Mouse (Mus musculus) neural tube, embryonic 14.5 days (tissue): ENCODE results near the gene Sec31a. TPM values are rescaled to one million over a fixed set of nuclear protein-coding genes. Genes with fewer than 3 reads are reported as not detected.

Experiments used
- ATAC-seq: fragments of 200-750 bp; cut with Nextera tagmentation; 2 replicates; pipeline ENCODE4 v1.8.0; 2017; ENCODE audit warnings: low read depth, mild to moderate bottlenecking, moderate TSS enrichment, moderate library complexity
- H3K27ac ChIP-seq: fragments of 300-500 bp; sonication (generic); 2 replicates; pipeline ENCODE4 v1.5.1; 2014; ENCODE audit warnings: low read depth, mild to moderate bottlenecking, control low read depth, low read length, moderate library complexity, mixed read lengths
- H3K27me3 ChIP-seq: fragments of 300-500 bp; sonication (generic); 2 replicates; pipeline ENCODE4 v1.6.1; 2014; ENCODE audit warnings: low read length; ENCODE audit not compliant: control insufficient read depth, insufficient read depth
- H3K36me3 ChIP-seq: fragments of 300-500 bp; sonication (generic); 2 replicates; pipeline ENCODE4 v1.6.1; 2014; ENCODE audit warnings: low read length, mixed read lengths; ENCODE audit not compliant: control insufficient read depth, insufficient read depth
- H3K4me1 ChIP-seq: fragments of 300-500 bp; sonication (generic); 2 replicates; pipeline ENCODE4 v1.6.1; 2014; ENCODE audit warnings: low read length; ENCODE audit not compliant: control insufficient read depth, insufficient read depth
- H3K4me2 ChIP-seq: fragments of 300-500 bp; sonication (generic); 2 replicates; pipeline ENCODE4 v1.6.1; 2014; ENCODE audit warnings: mild to moderate bottlenecking, low read depth, low read length, control low read depth
- H3K4me3 ChIP-seq: fragments of 300-500 bp; sonication (generic); 2 replicates; pipeline ENCODE4 v1.5.1; 2014; ENCODE audit warnings: low read depth, low read length, control low read depth, mixed read lengths
- H3K9ac ChIP-seq: fragments of 300-500 bp; sonication (generic); replicated peaks from 2 replicates; pipeline ENCODE4 v1.6.1; 2014; ENCODE audit warnings: low read depth, mild to moderate bottlenecking, control low read depth, low read length, mixed read lengths
- H3K9me3 ChIP-seq: fragments of 300-500 bp; sonication (generic); 2 replicates; pipeline ENCODE4 v1.6.1; 2016; ENCODE audit warnings: low read length; ENCODE audit not compliant: control insufficient read depth
- WGBS: fragments of 180-500 bp; shearing (Covaris S2); extraction: QIAGEN DNeasy Blood & Tissue Kit; methylation state at CpG from one replicate; pipeline ENCODE4 v1.1.7; 2014; 5-methylcytosine and 5-hydroxymethylcytosine counted together
- polyA plus RNA-seq: library from polyadenylated mRNA; unstranded; fragments of >200 nt; fragmentation: Nextera tagmentation; extraction: Ambion mirVana; gene quantifications from 2 replicates; pipeline ENCODE4 v1.2.1, GENCODE M21; 2014

Gene Sec31a
- polyA plus RNA-seq, 1 experiment from 2014 or later: 90.2 TPM

DNA sequence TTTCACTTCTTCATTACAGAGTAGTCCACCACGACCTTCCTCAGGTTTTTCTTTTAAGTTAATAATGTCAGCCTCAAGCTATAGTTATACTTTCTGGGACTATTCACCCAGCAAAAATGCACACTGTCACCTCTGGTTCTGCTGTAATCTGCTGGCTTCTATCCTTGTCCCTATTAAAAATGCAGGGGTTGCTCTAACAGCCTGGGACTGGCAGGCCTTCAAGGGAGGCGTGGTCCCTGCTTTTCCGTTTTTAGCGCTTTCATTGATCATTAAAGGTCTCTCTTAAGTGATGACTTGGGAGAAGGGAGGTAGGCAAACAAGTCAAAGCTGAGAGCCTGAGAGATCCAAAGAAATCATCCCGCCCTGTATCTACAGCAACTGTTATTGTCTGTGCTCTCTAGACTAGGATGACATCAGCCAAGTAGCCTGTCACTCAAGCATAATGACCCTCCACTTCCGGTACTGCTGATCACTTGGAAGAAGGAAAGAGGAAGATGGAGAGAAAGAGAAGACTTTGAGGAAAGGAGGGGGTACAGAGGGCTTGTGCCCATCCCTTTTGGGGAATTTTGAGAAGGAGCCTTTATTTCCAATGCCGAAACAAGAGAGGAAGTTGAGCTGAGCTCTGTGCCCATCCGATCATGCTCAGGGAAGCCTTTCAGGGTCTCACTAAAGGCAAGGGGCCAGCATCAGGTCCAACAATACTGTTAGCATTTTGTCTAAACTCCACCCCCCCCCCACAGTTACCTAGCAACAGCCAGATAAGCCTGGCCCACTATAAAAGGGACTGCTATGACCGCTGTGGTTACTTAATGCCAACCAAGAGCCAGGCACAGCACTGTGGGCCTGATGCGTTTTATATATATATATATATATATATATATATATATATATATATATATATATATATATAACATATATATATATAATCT, 66.5 kb downstream of the Sec31a start:
- 60% methylated on average over 10 of the region's 10 CpGs for WGBS

DNA sequence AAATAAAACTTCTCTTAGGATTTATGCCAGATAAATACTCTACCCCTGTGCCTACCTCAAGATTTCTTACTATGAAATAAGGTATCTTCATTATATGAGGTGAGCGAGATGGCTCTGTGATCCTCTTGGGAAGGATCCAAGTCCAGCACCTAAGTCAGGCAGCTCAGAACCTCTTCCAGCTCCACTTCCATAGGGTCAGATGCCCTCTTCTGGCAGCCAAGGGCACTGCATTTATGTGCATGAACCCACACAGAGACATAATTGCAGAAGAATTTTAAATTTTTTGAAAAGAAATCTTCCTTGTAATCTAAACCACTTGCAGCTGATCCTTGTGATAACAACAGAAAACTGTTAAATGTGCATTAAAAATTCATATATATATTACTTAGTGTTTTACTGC, 70.9 kb downstream of the Sec31a start:
- Histone ChIP-seq H3K4me2 (no peak overlapping the region), H3K9me3 (no peaks in the 10 kb centered on the region), H3K9ac (no peak overlapping the region), H3K4me1 (no peaks in the 10 kb centered on the region), H3K27me3 (no peaks in the 10 kb centered on the region), H3K4me3 (no peak overlapping the region), H3K27ac (no peak overlapping the region), H3K36me3 (no peaks in the 10 kb centered on the region)
- ATAC-seq: no peak
- 92% methylated on average over 1 of the region's 1 CpGs for WGBS

More for the DNA sequence above, 66.5 kb downstream of the Sec31a start:
- H3K4me1 ChIP-seq: no peaks in the 10 kb centered on the region
- no peak overlapping the region for H3K4me3 ChIP-seq
- no peaks in the 10 kb centered on the region for H3K9me3 ChIP-seq
- H3K27ac ChIP-seq: no peak overlapping the region
- ATAC-seq: peak; percentile 61; the same call in 1 of the 2 replicates
- H3K27me3 ChIP-seq: no peaks in the 10 kb centered on the region
- H3K9ac ChIP-seq: no peak overlapping the region
- H3K36me3 ChIP-seq: no peaks in the 10 kb centered on the region
- H3K4me2 ChIP-seq: no peak overlapping the region

DNA sequence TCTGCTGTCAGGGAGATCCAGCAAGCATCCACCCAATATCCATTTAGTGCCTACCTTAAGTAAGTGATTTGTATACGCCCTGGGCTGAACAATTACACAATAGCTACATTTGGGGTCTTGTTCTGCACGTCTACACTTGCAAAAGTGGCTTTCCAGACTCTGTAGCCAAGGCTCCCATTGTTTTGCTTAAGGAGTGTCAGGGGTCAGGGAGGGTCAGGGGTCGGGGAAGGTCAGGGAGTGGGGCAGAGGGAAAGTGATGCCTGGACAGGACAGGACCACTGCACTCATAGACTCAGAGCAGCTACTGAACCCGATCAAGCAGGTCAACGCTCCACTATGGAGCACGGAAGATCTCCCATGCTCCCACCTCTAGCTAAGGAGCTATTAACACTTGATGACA, 72.9 kb downstream of the Sec31a start:
- ATAC-seq: no peak
- no peaks in the 10 kb centered on the region for H3K36me3 ChIP-seq
- no peaks in the 10 kb centered on the region for H3K9me3 ChIP-seq
- H3K4me3 ChIP-seq: no peak overlapping the region
- no peak overlapping the region for H3K4me2 ChIP-seq
- H3K27ac ChIP-seq: no peak overlapping the region
- no peaks in the 10 kb centered on the region for H3K27me3 ChIP-seq
- H3K4me1 ChIP-seq: no peaks in the 10 kb centered on the region
- no peak overlapping the region for H3K9ac ChIP-seq
- WGBS: 42% methylated on average over 6 of the region's 6 CpGs

DNA sequence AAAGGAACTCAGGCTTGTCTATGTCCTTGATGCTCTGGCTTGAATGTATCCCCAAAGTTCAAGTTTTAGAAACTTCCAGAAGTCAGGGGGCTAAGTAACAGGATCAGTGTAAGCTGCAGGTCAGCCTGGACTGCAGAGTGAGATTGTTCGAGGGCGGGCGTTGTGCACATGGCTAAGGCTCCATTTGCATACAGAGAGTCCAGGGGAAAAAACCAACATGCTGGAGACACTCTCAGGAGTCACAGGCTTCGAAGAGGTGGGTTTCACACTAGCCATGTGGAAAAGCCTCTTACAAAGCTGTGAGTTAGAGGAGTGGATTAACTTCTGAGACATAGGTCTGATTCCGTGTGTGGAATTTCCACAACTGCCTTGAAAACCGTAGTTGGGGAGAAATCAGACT, 73.6 kb downstream of the Sec31a start:
- no peaks in the 10 kb centered on the region for H3K27me3 ChIP-seq
- H3K27ac ChIP-seq: no peak overlapping the region
- WGBS: 86% methylated on average over 6 of the region's 6 CpGs
- H3K4me1 ChIP-seq: no peaks in the 10 kb centered on the region
- no peak for ATAC-seq
- no peak overlapping the region for H3K9ac ChIP-seq
- H3K4me2 ChIP-seq: no peak overlapping the region
- H3K4me3 ChIP-seq: no peak overlapping the region
- H3K36me3 ChIP-seq: no peaks in the 10 kb centered on the region
- H3K9me3 ChIP-seq: no peaks in the 10 kb centered on the region

DNA sequence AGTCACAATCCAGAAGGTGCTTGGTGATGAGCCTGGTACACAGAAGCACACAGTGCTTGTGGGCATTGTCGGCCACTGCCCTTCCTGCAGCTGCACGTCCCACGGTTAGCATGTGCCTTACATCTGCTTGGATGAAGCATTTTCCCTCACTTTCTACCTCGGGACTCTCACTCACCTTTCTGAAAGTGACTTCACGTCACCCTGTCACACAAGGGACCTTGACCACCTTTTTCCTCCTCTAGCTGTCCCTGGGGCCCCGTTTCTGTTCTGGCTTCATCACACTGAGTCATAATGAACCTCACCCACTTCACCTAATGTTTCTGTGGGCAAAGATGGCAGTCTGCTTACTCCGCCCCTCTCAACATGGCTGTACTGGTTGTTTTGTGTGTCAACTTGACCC, 75.0 kb downstream of the Sec31a start:
- H3K27me3 ChIP-seq: no peaks in the 10 kb centered on the region
- H3K4me2 ChIP-seq: no peak overlapping the region
- no peaks in the 10 kb centered on the region for H3K36me3 ChIP-seq
- ATAC-seq: no peak
- no peak overlapping the region for H3K9ac ChIP-seq
- H3K27ac ChIP-seq: no peak overlapping the region
- H3K4me3 ChIP-seq: no peak overlapping the region
- H3K4me1 ChIP-seq: no peaks in the 10 kb centered on the region
- 95% methylated on average over 7 of the region's 7 CpGs for WGBS
- no peaks in the 10 kb centered on the region for H3K9me3 ChIP-seq

DNA sequence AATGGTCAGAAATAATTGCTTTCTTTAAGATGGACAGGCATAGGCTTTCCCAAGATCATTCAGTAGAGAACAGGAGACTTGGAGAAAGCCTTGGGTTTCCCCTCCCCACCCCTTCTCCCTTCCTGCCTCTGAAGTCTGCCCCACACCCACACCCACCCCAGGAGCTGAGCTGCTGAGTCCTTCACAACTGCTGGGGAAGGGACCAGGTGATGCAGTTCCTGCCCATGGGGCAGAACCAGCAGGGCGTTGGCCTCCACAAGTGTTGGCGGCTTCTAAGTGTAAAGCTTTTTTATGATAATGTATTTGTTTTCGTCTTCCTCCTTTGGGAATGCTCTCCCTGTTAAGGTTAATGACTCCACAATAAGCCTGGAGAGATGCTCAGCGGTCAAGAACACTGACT, 78.2 kb downstream of the Sec31a start:
- Histone ChIP-seq H3K27ac (no peak overlapping the region), H3K36me3 (no peaks in the 10 kb centered on the region), H3K4me2 (no peak overlapping the region), H3K27me3 (no peaks in the 10 kb centered on the region), H3K4me3 (no peak overlapping the region), H3K4me1 (no peaks in the 10 kb centered on the region), H3K9ac (no peak overlapping the region), H3K9me3 (no peaks in the 10 kb centered on the region)
- no peak for ATAC-seq
- 90% methylated on average over 4 of the region's 4 CpGs for WGBS

DNA sequence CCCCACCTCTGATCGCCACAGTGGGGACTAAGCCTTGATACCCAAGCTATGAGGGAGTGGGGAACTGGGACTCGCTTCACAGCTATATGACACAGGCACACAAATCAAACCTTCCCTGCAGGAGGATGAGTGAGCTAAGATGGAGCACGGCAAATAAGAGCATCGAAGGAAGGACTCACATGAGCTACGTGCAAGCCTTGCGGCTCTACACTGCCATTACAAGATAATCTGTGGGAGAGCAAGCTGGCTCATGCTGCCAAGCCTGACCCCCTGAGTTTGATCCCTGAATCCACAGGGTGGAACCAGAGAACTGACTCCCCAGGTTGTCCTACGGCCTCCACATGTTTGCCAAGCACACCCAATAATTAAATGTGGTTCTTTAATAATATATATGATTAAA, 79.2 kb downstream of the Sec31a start:
- peak; percentile 45; the same call in 1 of the 2 replicates for ATAC-seq
- 79% methylated on average over 7 of the region's 7 CpGs for WGBS
- no peaks in the 10 kb centered on the region for H3K4me1 ChIP-seq
- H3K9me3 ChIP-seq: no peaks in the 10 kb centered on the region
- no peaks in the 10 kb centered on the region for H3K27me3 ChIP-seq
- no peak overlapping the region for H3K4me2 ChIP-seq
- H3K4me3 ChIP-seq: no peak overlapping the region
- no peak overlapping the region for H3K9ac ChIP-seq
- H3K27ac ChIP-seq: no peak overlapping the region
- no peaks in the 10 kb centered on the region for H3K36me3 ChIP-seq

DNA sequence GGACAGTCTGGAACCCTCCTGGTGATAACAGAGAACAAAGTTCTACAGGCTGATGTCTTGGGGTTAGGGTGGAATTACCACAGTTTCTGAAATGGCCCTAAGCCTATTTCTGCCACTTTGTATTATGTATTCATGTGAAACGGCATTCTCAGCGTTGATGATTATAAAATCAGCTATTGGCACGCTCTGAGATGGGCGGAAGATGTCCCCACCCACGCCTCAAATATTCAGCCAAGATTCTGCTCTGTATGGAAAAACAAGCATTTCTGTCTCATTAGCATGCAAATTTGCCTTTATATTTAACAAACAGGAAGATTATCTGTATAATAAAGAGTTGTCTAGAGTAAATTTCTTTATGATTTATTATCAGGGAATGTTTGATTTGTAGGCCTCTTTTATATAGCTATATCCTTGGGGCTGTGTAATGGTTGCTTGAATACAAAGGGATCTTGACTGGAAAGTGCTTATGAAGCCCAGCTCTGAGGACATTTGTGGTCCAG, 80.4 kb downstream of the Sec31a start:
- H3K4me1 ChIP-seq: no peaks in the 10 kb centered on the region
- no peaks in the 10 kb centered on the region for H3K36me3 ChIP-seq
- H3K9ac ChIP-seq: no peak overlapping the region
- H3K9me3 ChIP-seq: no peaks in the 10 kb centered on the region
- H3K27ac ChIP-seq: no peak overlapping the region
- H3K4me3 ChIP-seq: no peak overlapping the region
- 75% methylated on average over 5 of the region's 5 CpGs for WGBS
- H3K4me2 ChIP-seq: no peak overlapping the region
- ATAC-seq: no peak
- no peaks in the 10 kb centered on the region for H3K27me3 ChIP-seq

DNA sequence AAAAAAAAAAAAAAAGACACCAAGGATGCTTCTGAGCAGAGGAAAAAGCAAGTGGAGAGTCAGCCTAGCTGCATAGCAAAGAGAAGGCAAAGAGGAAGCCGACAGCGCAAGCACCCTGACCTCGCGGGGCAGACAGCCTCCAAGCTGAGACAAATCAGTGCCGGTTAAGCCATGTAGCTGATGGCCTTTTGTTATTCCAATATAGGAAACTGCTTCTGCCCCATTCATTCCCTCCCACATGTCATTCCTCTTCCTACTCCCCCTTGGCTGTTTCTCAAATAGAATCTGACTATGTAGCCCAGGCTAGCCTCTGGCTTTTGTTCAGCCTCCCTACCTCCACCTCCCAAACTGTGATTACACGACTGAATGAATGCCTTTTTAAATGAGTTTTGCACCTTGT, 81.3 kb downstream of the Sec31a start:
- 22% methylated on average over 6 of the region's 6 CpGs for WGBS
- Histone ChIP-seq H3K9me3 (no peaks in the 10 kb centered on the region), H3K36me3 (no peaks in the 10 kb centered on the region), H3K9ac (no peak overlapping the region), H3K4me1 (no peaks in the 10 kb centered on the region), H3K27me3 (no peaks in the 10 kb centered on the region), H3K4me3 (no peak overlapping the region), H3K4me2 (no peak overlapping the region), H3K27ac (no peak overlapping the region)
- ATAC-seq: no peak
